Mouse (Mus musculus) frontal cortex, postnatal 10 days (tissue): ENCODE data around the gene Mpg.

Source experiments
- DNase-seq, 2 experiments: peaks; one replicate each; pipeline ENCODE4 v3.0.0; 2022; ENCODE audit warnings: low spot score in 2 of 2, mixed read lengths in 1 of 2

Gene Mpg

DNA sequence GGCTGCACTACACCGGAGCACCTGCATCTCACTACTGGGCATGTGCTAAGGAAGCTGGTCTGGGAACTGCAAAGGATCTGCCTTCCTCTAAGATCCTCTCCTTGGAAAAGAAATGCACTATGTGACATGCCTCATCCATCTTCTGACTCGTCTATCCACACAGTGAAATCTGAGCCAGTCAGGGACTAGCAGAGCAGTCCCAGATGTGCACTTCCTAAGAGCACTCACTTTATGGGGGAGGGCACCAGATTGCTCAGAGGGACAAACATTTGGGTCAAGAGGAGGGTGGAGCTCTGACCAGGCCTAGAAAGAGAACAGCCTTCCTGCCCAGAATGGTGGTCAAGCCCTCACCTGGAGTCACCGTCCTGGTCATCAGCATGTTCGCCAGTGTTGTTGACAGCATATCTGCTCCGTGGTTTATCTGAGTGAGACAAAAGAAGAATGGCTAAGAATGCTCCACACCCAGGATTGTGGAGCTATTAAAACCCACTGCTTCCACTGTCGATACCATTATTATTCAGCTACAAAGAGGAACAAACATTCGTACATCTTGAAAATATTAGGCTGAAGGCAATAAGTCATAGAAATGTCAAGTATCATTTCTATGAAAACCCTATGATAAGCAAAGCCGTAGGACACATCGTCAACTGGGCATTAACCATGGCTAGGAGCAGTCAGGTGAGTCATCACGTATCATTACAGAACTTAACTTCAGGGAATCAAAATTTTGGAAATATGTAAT, 36.5 kb downstream of the Mpg start:
- DNase-seq: no peak

DNA sequence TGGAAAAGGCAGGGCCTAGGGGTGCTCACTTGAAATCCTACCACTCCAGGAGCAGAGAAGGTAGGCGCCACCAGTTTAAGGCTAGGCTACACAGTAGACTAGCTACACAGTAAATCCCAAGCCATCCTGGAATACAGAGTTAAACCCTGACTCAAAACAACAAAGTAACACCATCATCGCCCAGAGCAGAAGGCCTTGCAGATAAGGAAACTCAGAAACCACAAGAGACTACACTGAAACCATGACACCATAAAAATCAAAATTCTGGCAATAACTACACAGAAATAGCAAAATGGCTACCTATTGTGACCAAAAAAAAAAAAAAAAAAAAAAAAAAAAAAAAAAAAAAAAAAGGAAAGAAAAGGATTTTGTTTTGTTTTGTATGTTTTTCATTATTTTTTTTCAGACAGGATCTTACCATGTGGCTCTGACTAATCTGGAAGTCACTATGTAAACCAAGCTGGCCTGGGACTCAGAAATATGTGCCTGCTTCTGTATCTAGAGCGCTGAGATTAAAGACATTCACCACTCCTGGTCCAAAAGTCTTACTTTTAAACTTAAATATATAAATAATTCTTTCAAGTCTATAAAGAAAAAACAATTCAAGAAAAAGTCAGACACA, 38.9 kb downstream of the Mpg start:
- DNase-seq: no peak

DNA sequence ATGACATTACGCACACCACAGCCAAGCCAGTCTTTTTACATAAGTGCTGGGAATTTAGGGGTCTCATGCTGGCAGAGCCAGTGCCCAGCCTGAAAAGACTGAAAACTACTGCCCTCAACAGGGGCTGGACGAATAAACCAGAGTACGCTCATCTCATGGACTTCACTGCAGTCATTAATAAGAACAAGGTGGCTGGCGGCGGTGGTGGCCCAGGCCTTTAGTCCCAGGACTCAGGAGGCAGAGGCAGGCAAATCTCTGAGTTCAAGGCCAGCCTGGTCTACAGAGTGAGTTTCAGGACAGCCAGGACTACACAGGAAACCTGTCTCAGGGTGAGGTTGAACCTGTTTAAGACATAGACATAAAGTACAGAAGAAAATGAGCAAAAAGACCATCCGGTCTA, 39.9 kb downstream of the Mpg start:
- DNase-seq: no peak

DNA sequence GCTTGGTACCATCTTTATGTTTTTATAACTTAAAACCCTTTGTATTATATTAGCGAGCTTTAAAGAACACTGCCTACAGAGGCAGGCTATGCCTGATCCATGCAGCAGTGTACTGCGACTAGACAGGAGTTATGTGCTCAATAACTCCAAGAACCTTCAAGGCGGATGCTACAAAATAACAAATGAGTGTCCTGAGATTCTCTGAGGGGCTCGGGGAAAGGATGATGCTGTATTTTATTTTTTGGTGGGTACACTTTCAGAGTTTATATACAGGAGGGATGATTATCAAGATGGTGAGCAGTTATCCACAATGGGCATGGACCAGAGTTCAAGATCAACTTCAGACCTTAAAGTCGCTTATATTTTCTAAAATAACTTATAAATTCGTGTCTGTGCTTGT, 40.5 kb downstream of the Mpg start:
- no peak for DNase-seq

DNA sequence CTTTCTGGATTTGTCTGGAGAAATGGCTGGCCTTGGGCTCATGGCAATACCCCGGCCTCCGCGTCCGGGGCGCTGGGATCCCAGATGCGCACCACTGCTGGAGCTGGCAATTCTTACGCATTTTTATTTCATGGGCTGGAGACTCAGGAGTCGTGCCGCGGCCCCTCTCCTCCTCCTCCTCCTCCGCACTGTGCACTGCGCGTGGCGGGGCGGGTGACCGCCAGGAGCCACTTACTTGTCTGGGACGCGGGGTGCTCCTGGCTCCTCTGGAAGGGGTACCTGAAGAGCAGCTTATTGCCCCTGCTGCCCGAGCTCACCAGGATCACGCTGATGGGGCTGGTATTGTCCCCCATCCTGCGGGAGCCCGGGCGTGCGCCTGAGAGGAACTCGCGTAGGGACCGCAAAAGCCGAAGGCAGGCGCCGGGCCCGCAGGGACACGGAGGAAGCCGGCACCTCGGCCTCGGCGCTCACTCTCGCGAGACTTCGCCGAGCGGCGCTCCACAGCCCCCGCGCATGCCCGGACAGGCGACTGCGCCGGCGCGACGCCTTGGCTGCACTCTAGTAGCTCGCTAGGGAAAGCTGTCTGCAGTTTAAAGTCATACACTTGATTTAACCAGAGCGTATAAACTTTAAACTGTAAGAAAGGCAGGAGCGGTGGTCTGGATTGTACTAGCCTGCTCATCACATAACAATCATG, 41.0 kb downstream of the Mpg start, which contains the start of gene Nprl3:
TSS of gene Nprl3 (minus strand) at position 520 of the 697 bp plus-strand sequence.
- peak; percentile 91 to 96 for DNase-seq

DNA sequence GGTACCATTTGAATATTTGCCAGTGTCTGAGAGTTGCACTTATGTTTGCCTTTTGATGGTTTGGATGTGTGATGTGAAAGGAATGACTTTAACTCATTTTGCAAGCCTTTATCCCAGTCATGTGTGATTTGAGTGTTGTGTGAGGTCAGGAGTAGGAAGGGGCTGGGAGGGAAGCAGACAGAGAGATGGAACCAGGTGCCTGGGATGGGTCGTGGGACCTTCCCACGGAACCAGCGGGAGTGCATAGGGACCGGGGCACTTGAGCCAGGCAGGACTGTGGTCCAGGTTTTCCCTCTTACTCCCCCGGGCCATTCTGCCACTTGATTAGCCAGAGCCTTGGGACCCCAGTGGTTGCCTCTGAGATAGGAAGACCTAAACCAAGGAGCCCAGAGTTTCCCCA, 41.7 kb downstream of the Mpg start:
- no peak for DNase-seq

DNA sequence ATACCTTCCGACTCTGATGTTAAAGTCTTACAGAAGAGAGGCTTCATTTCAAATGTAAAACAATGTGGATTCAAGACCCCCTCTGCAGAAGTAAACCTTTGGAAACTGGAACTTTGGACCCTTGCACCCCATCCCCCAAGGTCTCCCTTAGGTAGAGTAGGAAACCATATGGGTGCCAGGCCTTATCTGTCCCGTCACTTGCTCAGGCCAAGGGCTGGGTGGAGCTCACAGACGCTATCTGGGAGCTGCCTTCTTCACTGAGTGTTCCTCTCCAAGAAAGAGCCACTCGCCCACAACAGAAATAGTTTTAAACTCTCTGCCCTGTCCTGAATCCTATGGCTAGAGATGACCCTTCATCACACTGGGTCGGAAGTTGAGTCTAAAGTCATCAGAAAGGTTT, 42.6 kb downstream of the Mpg start:
- DNase-seq: no peak

DNA sequence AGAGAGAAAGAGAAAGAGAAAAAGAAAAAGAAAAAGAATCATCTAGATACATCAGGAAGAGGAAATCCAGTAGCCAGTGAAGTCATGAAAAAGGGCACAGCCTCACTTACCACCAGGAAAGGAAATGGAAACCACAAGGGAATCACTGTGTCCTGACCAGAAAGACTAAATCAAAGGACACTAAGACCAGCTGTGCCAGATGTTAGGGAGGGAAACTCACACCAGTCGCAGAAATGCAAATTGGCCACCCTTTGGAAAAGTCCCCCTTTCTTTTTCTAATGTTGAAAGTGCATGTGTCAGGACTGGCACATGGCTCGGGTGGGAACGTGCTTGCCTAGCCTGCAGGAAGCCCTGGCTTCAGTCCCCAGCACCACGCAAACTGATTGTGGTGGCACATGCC, 44.9 kb downstream of the Mpg start:
- DNase-seq: no peak

DNA sequence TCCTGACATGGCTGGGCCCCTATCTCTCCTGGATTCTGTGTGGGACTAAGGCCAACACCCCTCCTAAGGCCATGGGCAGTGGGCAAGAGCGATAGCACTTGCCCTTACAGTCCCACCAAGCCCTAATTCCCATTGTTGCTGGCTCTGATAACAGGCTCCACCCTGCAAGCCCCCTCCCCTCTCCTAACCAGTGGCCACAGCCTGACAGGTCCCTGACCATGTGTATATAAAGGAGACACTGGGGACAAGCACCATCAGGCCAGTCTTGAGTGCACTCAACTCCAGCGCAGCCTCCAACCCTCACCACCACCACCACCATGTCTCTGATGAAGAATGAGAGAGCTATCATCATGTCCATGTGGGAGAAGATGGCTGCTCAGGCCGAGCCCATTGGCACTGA, 50.0 kb downstream of the Mpg start, which contains the start of gene Hba-x:
TSS of gene Hba-x (plus strand) at position 54 of the 400 bp plus-strand sequence.
- DNase-seq: no peak

DNA sequence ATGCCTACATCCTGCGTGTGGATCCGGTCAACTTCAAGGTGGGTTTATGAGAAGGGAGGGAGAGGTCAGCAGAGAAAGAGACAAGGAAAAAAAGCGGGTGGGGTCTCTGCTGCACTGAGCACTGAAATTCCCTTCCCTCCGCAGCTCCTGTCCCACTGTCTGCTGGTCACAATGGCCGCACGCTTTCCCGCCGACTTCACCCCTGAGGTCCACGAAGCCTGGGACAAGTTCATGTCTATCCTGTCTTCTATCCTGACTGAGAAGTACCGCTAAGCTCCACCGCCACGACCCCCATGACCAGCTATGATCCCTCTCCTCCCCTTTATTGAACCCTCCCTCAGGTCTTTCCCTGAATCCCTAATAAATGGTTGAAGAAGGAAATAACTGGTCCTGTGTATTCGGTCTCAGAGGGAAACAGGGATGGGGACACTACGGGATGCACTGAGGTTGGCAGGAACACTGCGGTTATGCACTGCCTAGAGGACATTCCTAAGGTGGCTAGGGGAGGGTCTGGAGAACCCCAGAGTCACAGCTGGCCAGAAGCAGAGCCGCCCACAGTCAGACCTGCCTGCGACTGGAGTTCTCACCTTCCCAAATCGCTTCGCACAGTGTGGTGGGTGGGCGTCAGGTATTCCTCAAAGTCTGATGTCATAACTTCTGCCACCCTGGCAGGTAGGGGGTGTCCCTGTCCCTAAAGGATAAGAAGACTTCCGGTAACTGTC, 51.6 kb downstream of the Mpg start:
- DNase-seq: no peak

DNA sequence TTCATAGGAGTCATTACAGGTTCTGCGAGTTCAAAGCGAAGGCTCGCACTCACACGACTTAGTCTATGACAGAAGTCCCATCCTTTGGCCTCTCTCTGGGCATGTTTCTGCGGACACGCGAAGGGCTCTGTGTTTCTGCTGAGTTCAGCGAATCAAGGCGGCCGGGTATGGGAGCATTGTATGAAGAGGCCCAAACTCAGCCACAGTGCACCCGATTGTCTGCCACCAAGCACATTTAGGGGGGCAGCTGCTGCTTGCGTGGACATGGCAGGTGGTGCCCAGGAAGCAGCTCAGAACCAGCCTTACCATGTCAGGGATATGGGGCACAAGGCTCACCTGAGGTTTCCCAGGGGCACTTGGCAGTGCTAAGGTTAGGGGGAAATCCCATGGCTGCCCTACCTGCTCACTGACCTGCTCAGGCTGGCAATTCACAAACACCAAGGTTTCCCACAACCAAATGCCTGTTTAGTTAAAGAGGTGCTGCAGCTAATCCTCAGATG, 52.2 kb downstream of the Mpg start:
- no peak for DNase-seq

DNA sequence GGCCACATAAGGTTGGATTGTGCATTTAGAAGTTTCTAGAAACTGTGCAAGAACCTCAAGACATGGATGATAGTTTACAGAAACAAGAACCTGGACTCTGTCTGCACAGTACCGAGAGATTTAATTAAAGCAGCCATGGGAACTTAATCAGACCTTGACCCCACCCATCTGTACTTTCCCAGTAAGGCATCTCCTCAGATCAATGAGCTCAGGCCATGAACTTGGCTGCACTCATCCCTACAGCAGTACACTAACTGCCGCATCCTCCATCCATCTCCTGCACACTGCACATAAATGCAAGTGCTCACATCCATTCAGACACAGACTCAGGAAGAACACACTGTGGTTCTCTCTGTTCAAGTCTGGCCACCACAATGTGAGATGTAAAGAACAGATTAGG, 54.3 kb downstream of the Mpg start:
- no peak for DNase-seq

DNA sequence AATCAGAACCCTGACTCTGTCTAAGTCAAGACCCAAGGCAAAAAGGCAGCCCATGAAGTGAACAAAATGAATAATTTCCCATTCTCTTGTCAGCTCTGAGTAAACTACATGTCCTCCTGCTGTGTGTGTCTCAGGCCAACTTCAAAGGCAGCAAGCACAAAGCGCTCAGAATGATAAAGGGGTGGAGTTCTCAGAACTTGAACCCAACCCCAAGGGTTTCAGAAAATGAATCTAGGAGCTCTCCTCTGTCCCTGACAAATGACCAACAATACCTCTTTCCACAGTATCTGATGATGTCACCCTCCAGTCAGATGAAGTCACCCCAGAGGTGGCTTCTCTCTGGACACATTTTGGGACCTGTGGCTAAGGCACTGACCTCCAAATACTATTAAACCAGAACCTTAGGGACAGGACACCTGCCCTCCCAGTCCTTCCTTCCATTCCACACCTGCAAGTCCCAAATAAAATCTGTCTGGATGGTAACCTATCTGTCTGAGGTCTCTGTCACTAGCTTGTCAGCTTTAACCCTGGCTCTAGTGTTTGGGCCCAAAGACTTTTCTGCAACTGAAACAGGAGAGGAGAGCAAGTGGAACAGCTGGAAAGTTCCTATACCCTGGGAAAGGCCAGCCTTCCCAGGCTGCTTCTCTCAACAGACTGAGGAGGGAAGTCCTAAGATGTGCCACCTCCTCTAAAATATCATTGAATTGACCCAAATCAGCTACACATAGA, 55.3 kb downstream of the Mpg start:
- DNase-seq: no peak
